Mouse (Mus musculus): ENCODE data around the gene Gm20431.

DNA sequence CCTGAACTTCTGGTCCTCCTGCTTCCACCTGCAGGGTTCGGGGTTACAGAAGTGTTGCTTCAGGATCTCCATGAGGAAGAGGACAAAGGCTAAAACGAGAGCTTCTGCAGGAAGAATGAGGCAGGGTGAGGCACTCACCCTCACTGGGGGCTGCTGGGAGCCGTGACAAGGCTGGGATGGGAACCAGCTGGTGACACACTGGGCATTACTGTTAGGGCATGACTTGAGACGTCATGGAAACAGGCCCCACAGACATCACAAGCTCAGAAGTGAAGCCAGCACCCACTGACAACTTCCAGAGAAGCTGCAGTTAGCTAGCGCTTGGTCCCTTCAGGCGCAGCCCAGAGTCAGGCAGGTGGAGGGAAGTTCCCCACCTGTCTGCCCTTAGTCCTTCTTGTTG is 61.4 kb downstream of the Gm20431 start:
- TF ChIP-seq FLI1 (IDR thresholded peaks at IDR 0.05; ENCODE audit: low read length) (no peak), GATA1 (IDR thresholded peaks at IDR 0.05; ENCODE audit: borderline replicate concordance, low read length) (no peak)
